Comparison of ENCODE assay signal across 8 mouse cellular contexts in genomic region chr6:13677141-13677761, GRCm38 (mm10). TPM values are rescaled to one million over a fixed set of nuclear protein-coding genes. Genes with fewer than 3 reads are reported as not detected.
DNase-seq lines count a peak whose midpoint lies in the region; ATAC-seq lines count a peak whose summit lies in the region.

No protein-coding gene starts in this region.

- H3K27ac ChIP-seq in hindbrain, embryonic 13.5 days, result peak overlapping the region; percentile 97
- H3K27ac ChIP-seq in midbrain, embryonic 11.5 days (ENCODE audit: low read depth, low read length), result peak overlapping the region; percentile 89

- under 1% methylated on average over 38 of the region's 43 CpGs for WGBS in hindbrain, embryonic 13.5 days
- WGBS in midbrain, embryonic 11.5 days, result under 1% methylated on average over 39 of the region's 43 CpGs

- peak overlapping the region; percentile 79 for H3K4me2 ChIP-seq in hindbrain, embryonic 13.5 days
- H3K4me2 ChIP-seq in midbrain, embryonic 11.5 days, result peak overlapping the region; percentile 84

- intact Hi-C loops in left cerebral cortex, postnatal 36 days (cut with DNase I), result loop anchor here (5.0 to 10.0 kb wide), 2 partner anchors 70 to 382 kb away; partner anchors contain the start of gene Tmem168

- H3K4me3 ChIP-seq in hindbrain, embryonic 13.5 days, result peak overlapping the region; percentile 92
- peak overlapping the region; percentile 87 for H3K4me3 ChIP-seq in midbrain, embryonic 11.5 days (ENCODE audit: low read depth, low read length)

- H3K27me3 ChIP-seq in hindbrain, embryonic 13.5 days, result no peaks in the 10 kb centered on the region
- no peaks in the 10 kb centered on the region for H3K27me3 ChIP-seq in midbrain, embryonic 11.5 days (ENCODE audit: control insufficient read depth, insufficient read depth, low read length)

- peaks cover 11% of the 10 kb centered on the region for H3K4me1 ChIP-seq in hindbrain, embryonic 13.5 days (replicated peaks)
- peaks cover 7% of the 10 kb centered on the region; the same call in 1 of the 2 replicates for H3K4me1 ChIP-seq in midbrain, embryonic 11.5 days (ENCODE audit: control insufficient read depth, insufficient read depth, low read length)

- peak overlapping the region; percentile 98 for H3K9ac ChIP-seq in hindbrain, embryonic 13.5 days
- peak overlapping the region; percentile 92 for H3K9ac ChIP-seq in midbrain, embryonic 11.5 days (ENCODE audit: low read length)

- peak; percentile 85 for ATAC-seq in hindbrain, embryonic 13.5 days (ENCODE audit: low FRiP score)
- ATAC-seq in midbrain, embryonic 11.5 days (ENCODE audit: low FRiP score), result peak; percentile 84

- no peaks in the 10 kb centered on the region for H3K9me3 ChIP-seq in hindbrain, embryonic 13.5 days
- no peaks in the 10 kb centered on the region for H3K9me3 ChIP-seq in midbrain, embryonic 11.5 days (ENCODE audit: control insufficient read depth, low read length)

- H3K36me3 ChIP-seq in hindbrain, embryonic 13.5 days, result no peaks in the 10 kb centered on the region
- H3K36me3 ChIP-seq in midbrain, embryonic 11.5 days (ENCODE audit: control insufficient read depth, insufficient read depth, low read length), result no peaks in the 10 kb centered on the region

- DNase-seq in lung, adult 18-20 months, result peak; percentile 42 to 50
- no peak for DNase-seq in lung, postnatal 10 days
- peak; percentile 50 for DNase-seq in cerebellum, adult 8-10 months
- peak; percentile 40 for DNase-seq in forelimb bud, embryonic 11.5 days (ENCODE audit: low read depth, low spot score)
- peak; percentile 62 to 67 for DNase-seq in left cerebral cortex, postnatal 36 days (ENCODE audit: low spot score in 2 of 2)
- DNase-seq in midbrain, embryonic 11.5 days (ENCODE audit: low spot score, missing footprints), result peak; percentile 97
- DNase-seq in spleen, postnatal 14 days (ENCODE audit: low spot score in 2 of 2), result peak; percentile 14 to 18

RNA-seq across cellular contexts. Expression of gene Bmt2, which starts 0.5 kb away (rescaled TPM):
- polyA plus RNA-seq in hindbrain, embryonic 13.5 days (2015; fragmentation: Nextera tagmentation; extraction: Ambion mirVana), result 21.0 and 22.0 TPM in 2 replicates
- total RNA-seq in left cerebral cortex, postnatal 36 days (2021), result 10 to 100 TPM; 23.8 to 28.2 TPM
- polyA plus RNA-seq in midbrain, embryonic 11.5 days (2014; fragmentation: Nextera tagmentation; extraction: Ambion mirVana), result 26.5 and 29.1 TPM in 2 replicates
